Mouse (Mus musculus) hindbrain, postnatal 0 days (tissue): ENCODE measurements at regions not wholly inside any gene's neighbourhood (a gene's known extent, or its start where the extent isn't known, plus 50 kb on each side); places are given as distances from the start of the nearest gene placed in this dataset.
A peak's percentile ranks its signal among the peaks of the same experiment; 100 is the strongest.

Experiments used
- ATAC-seq: fragments of 200-750 bp; cut with Nextera tagmentation; 2 replicates; pipeline ENCODE4 v1.8.0; 2017; ENCODE audit warnings: mild to moderate bottlenecking, moderate TSS enrichment, moderate library complexity
- DNase-seq: peaks from one replicate; pipeline ENCODE4 v3.0.0-alpha.2; 2015; ENCODE audit warnings: low spot score
- H3K27ac ChIP-seq: fragments of 300-500 bp; sonication (generic); 2 replicates; pipeline ENCODE4 v1.5.1; 2014; ENCODE audit warnings: mild to moderate bottlenecking
- H3K27me3 ChIP-seq: fragments of 300-500 bp; sonication (generic); 2 replicates; pipeline ENCODE4 v1.6.1; 2014; ENCODE audit warnings: low read length, mixed read lengths; ENCODE audit not compliant: insufficient read depth
- H3K36me3 ChIP-seq: fragments of 300-500 bp; sonication (generic); 2 replicates; pipeline ENCODE4 v1.6.1; 2014; ENCODE audit warnings: low read length, mixed read lengths; ENCODE audit not compliant: insufficient read depth
- H3K4me1 ChIP-seq: fragments of 300-500 bp; sonication (generic); 2 replicates; pipeline ENCODE4 v1.6.1; 2014; ENCODE audit warnings: antibody characterized with exemption, low read length, mixed read lengths; ENCODE audit not compliant: insufficient read depth
- H3K4me2 ChIP-seq: fragments of 300-500 bp; sonication (generic); 2 replicates; pipeline ENCODE4 v1.6.1; 2014; ENCODE audit warnings: low read depth, mild to moderate bottlenecking, low read length, moderate library complexity, mixed read lengths
- H3K4me3 ChIP-seq: fragments of 300-500 bp; sonication (generic); 2 replicates; pipeline ENCODE4 v1.5.1; 2014; ENCODE audit warnings: low read length
- H3K9ac ChIP-seq: fragments of 300-500 bp; sonication (generic); replicated peaks from 2 replicates; pipeline ENCODE4 v1.6.1; 2014; ENCODE audit warnings: mild to moderate bottlenecking, low read length, moderate library complexity, mixed read lengths
- H3K9me3 ChIP-seq: fragments of 300-500 bp; sonication (generic); 2 replicates; pipeline ENCODE4 v1.6.1; 2016; ENCODE audit warnings: low read length, mixed read lengths
- CTCF ChIP-seq: IDR thresholded peaks from 2 replicates; pipeline ENCODE4 v1.5.1; 2016; ENCODE audit warnings: antibody characterized with exemption, control low read depth, low read depth
- WGBS: fragments of 180-500 bp; shearing (Covaris S2); extraction: QIAGEN DNeasy Blood & Tissue Kit; methylation state at CpG from one replicate; pipeline ENCODE4 v1.1.7; 2014; 5-methylcytosine and 5-hydroxymethylcytosine counted together

DNA sequence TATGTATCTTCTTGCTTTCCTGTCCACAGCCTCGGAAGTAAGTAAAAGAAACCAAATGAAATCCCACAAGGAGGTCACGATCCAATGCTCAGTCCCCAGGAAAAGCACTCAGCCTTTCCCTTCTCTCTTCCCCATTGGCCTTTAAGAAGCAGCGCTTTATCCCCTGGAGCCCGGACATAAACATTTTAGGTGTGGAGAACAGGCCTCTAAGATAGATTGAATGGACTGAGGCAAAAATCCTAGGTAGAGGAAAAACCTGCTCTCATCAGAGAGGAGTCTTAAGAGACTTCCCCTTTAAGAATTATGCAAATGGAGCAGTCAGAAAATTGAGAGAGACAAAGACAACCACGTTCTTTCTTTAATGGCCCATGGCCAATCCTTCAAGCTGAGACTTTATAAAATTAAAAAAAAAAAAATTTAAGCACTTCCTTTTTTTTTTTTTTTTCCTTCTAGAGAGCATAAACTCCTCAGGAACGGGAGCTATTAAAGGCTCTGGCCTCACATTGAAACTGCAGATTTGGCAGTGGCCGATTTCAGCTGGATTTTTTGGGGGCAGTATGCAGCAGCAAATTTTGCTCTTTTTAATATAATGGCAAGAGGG is 1020.5 kb downstream of the 9330182O14Rik start:
- Histone ChIP-seq H3K4me1 (peaks cover 6% of the 10 kb centered on the region; the same call in 1 of the 2 replicates), H3K4me3 (peak overlapping the region; percentile 23), H3K27ac (peak overlapping the region; percentile 32; the same call in 1 of the 2 replicates), H3K27me3 (no peaks in the 10 kb centered on the region), H3K4me2 (peak overlapping the region; percentile 57), H3K9ac (peak overlapping the region; percentile 19; the same call in 1 of the 2 replicates), H3K9me3 (no peaks in the 10 kb centered on the region), H3K36me3 (no peaks in the 10 kb centered on the region)
- no peak for TF ChIP-seq CTCF
- 26% methylated on average over 7 of the region's 7 CpGs for WGBS
- ATAC-seq (peak; percentile 41), DNase-seq (peak; percentile 62)

DNA sequence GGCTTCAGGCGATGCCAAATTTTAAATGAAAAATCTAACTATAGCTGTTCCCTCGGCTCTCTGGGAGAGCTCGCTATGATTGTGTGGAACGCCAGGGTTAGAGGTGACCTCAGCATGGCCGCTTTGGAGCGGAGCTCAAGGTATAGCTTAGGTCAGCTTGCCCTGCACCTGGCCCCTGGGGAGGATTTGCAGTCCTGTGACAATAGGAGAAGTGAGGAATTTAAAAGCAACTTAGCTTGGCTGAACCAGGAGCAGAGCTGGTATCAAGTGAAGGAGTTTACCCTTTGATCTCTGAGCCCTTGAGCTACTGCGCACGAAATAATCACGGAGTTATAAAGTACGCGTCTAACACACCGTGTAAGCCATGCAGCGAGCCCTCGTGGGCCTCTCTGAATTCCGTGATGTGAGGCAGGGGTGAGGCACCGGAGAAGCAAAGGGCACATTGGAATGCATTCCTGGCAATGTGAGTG is 1021.0 kb downstream of the 9330182O14Rik start:
- Histone ChIP-seq H3K9me3 (no peaks in the 10 kb centered on the region), H3K4me3 (peak overlapping the region; percentile 23), H3K9ac (peak overlapping the region; percentile 19; the same call in 1 of the 2 replicates), H3K4me2 (peak overlapping the region; percentile 57), H3K4me1 (peaks cover 6% of the 10 kb centered on the region; the same call in 1 of the 2 replicates), H3K27me3 (no peaks in the 10 kb centered on the region), H3K27ac (peak overlapping the region; percentile 32), H3K36me3 (no peaks in the 10 kb centered on the region)
- DNase-seq (peak; percentile 48), ATAC-seq (peak; percentile 76)
- WGBS, result 5% methylated on average over 16 of the region's 16 CpGs
- no peak for TF ChIP-seq CTCF

DNA sequence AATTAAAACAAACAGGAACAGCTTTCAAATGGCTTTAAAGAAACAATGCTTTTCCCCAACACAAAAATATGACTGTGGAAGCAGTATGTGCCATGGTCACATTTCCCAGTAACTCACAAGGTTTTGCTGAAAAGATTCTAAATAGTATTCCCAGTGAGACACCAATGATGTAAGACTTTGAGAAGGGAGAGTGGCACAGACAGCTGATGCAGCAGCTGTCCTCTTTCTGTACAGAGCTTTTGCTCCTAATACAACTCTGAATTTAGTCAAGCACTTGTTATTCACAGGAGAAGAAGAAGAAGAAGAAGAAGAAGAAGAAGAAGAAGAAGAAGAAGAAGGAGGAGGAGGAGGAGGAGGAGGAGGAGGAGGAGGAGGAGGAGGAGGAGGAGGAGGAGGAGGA is 1023.6 kb downstream of the 9330182O14Rik start:
- H3K27me3 ChIP-seq, result no peaks in the 10 kb centered on the region
- peaks cover 6% of the 10 kb centered on the region; the same call in 1 of the 2 replicates for H3K4me1 ChIP-seq
- TF ChIP-seq CTCF, result no peak
- H3K4me2 ChIP-seq, result no peak overlapping the region
- no peak overlapping the region for H3K9ac ChIP-seq
- no peaks in the 10 kb centered on the region for H3K9me3 ChIP-seq
- no peaks in the 10 kb centered on the region for H3K36me3 ChIP-seq
- H3K27ac ChIP-seq, result no peak overlapping the region
- DNase-seq, result no peak
- H3K4me3 ChIP-seq, result no peak overlapping the region
- no peak for ATAC-seq

DNA sequence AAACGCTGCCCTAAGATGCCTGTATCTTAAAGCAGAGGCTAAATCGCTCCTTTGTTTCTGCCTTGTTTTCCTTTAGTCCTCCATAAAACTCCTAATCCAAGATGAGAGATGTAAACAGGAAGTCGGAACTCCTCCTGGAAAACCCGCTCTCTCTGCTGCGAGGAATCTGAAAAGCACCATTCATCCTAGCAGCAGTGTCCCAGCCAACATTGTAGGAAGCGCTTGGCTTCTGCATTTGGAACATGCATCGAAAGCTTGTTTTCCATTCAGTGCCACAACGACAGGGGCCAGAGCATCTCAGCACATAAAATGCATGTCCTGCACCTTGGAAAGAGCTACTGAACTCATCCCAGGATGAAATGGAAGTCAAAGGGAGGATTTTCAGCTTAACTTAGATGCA is 1028.1 kb downstream of the 9330182O14Rik start:
- H3K4me1 ChIP-seq, result no peaks in the 10 kb centered on the region
- 24% methylated on average over 8 of the region's 8 CpGs for WGBS
- no peaks in the 10 kb centered on the region for H3K36me3 ChIP-seq
- peak overlapping the region; percentile 43 for H3K4me2 ChIP-seq
- peak; percentile 61; the same call in 1 of the 2 replicates for ATAC-seq
- TF ChIP-seq CTCF, result no peak
- H3K9ac ChIP-seq, result no peak overlapping the region
- no peaks in the 10 kb centered on the region for H3K27me3 ChIP-seq
- 0 out of 2 replicates have a peak overlapping the region, but pooled peaks have one; percentile 10 for H3K4me3 ChIP-seq
- peak overlapping the region; percentile 58 for H3K27ac ChIP-seq
- peak; percentile 47 for DNase-seq
- no peaks in the 10 kb centered on the region for H3K9me3 ChIP-seq

DNA sequence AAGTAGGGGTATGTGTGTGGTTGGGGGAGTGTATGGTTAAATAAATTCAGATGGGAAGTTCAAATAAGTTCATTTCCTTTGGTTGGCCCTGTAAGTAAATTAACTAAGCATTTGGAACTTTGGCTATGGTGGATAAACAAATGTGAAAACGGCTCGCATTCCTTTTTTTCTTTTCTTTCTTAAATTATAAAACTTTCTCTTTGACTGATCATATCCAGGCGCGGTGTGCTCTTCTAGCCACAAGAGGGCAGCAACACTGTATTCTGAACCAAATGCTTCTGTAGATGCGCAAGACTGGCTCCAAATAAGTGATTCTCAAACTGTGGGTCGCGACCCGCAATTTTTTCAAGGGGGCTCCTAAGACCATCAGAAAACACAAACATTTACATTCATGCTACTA is 1028.6 kb downstream of the 9330182O14Rik start:
- Histone ChIP-seq H3K4me3 (no peak overlapping the region), H3K27ac (peak overlapping the region; percentile 58; the same call in 1 of the 2 replicates), H3K9me3 (no peaks in the 10 kb centered on the region), H3K9ac (no peak overlapping the region), H3K36me3 (no peaks in the 10 kb centered on the region), H3K27me3 (no peaks in the 10 kb centered on the region), H3K4me2 (peak overlapping the region; percentile 43), H3K4me1 (no peaks in the 10 kb centered on the region)
- no peak; the same call in 1 of the 2 replicates for ATAC-seq
- WGBS, result 5% methylated on average over 8 of the region's 8 CpGs
- peak; percentile 86 for DNase-seq
- TF ChIP-seq CTCF, result peak; percentile 83

DNA sequence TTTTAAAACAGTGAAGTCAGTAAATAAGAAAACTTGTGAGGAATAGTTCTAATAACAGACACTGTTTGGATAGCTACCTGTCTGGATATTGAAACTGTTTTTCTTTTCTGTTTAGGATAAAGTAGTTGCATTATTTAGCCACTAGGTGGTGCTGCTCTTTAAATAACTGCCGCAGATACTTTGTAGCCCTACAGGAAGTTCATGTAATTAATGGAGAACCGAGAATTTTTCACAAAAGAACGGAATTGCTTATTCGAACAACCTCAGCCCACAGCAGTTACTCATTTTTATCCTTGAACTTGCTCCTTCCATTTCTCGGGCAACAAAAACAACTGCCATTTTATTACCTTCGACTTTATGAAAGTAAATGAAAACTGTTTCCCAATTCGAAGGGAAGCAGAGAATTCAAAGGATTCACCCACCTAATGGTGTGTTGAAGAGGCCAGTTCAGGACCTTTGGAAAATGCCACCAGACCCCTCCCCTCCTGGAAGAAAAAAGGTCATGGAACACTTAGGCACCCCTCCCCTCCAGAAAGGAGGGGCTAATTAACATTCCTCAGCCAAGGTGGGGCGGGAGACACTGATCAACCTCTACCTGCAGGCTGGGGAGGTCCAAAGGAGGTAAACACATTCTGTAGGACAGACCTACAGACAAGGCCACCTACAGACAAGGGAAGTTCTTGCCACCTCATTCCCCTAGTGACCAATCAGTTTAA is 1029.6 kb downstream of the 9330182O14Rik start:
- H3K4me1 ChIP-seq, result no peaks in the 10 kb centered on the region
- no peaks in the 10 kb centered on the region for H3K36me3 ChIP-seq
- no peaks in the 10 kb centered on the region for H3K27me3 ChIP-seq
- ATAC-seq, result peak; percentile 69
- WGBS, result 18% methylated on average over 8 of the region's 8 CpGs
- no peaks in the 10 kb centered on the region for H3K9me3 ChIP-seq
- DNase-seq, result peak; percentile 88
- peak overlapping the region; percentile 48 for H3K4me2 ChIP-seq
- H3K9ac ChIP-seq, result no peak overlapping the region
- no peak overlapping the region for H3K27ac ChIP-seq
- H3K4me3 ChIP-seq, result peak overlapping the region; percentile 9
- peak; percentile 83 for TF ChIP-seq CTCF
